Mouse (Mus musculus): ENCODE results near the gene Stxbp1. TPM values are rescaled to one million over a fixed set of nuclear protein-coding genes. Genes with fewer than 3 reads are reported as not detected.
A peak's percentile ranks its signal among the peaks of the same experiment; 100 is the strongest.
"Not testable (repeated sequence)": the region's sequence is repeated elsewhere in the genome, so short reads cannot be mapped to it uniquely, and the experiment has no call there.

The Stxbp1 gene
- polyA plus RNA-seq, 1 experiment: 889 TPM

DNA sequence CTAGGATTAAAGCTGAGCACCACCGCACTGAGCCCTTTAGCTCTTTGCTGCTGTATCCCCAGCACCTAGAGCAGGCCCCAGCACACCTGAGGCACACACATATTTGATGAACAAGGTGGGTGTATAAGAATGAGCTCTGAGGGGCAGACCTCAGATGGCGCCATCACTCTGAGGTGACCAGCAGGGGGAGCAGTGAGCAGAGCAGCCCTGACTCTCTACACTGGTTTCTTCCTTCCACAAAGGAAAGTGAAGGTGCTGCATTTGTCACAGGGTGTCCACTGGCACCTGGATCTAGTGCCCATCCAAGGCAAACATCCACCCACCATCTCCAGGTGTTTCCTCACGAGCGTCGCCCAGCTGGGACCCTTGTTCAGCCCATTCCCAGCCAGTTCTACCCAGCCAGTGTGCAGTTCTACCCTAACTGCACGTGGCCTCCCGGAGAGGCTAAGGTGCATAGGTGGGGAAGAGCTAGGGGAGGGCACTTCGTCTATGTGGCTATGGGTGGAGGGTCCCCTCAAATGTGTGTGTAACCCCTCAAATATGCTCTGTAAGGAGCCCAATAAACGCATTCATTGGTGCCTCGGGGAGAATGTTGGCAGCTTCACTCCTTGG lies 12.1 kb upstream of the Stxbp1 start:
- Histone ChIP-seq H3K27me3 (ENCODE audit: control insufficient read depth, insufficient read depth, low read length) (no peaks in the 10 kb centered on the region), H3K4me3 (replicated peaks; ENCODE audit: insufficient read depth, low read depth, low read length) (no peak overlapping the region), H3K27ac (ENCODE audit: insufficient read depth, low read length) (no peak overlapping the region), H3K4me1 (ENCODE audit: control insufficient read depth, insufficient read depth, low read length) (no peaks in the 10 kb centered on the region)
- peak; percentile 58 to 66 for DNase-seq
- WGBS: 45% methylated on average over 10 of the region's 10 CpGs
- no peak for TF ChIP-seq POLR2A (IDR thresholded peaks at IDR 0.05; ENCODE audit: borderline replicate concordance, insufficient read depth, low read length)
- TF ChIP-seq CTCF (IDR thresholded peaks at IDR 0.05; ENCODE audit: borderline replicate concordance, insufficient read depth, low read depth, low read length): peak; percentile 85

- WGBS: 5% methylated on average over 7 of the region's 7 CpGs
- TF ChIP-seq CTCF (IDR thresholded peaks at IDR 0.05; ENCODE audit: borderline replicate concordance, insufficient read depth, low read depth, low read length): peak; percentile 89
- no peak for TF ChIP-seq POLR2A (IDR thresholded peaks at IDR 0.05; ENCODE audit: borderline replicate concordance, insufficient read depth, low read length)
- 0 out of 2 replicates have a peak, but pooled peaks cover under 1% of the 10 kb centered on the region for H3K4me1 ChIP-seq (ENCODE audit: control insufficient read depth, insufficient read depth, low read length)
- H3K27ac ChIP-seq (ENCODE audit: insufficient read depth, low read length): no peak overlapping the region
- H3K27me3 ChIP-seq (ENCODE audit: control insufficient read depth, insufficient read depth, low read length): no peaks in the 10 kb centered on the region
- peak; percentile 78 to 85 for DNase-seq
- H3K4me3 ChIP-seq (replicated peaks; ENCODE audit: insufficient read depth, low read depth, low read length): no peak overlapping the region
These were observed 10.5 kb upstream of the Stxbp1 start for GRCm38 (mm10) chr2:32857584-32857983.

GRCm38 (mm10) chr2:32855790-32856465 lies 8.9 kb upstream of the Stxbp1 start:
- no peak overlapping the region for H3K27ac ChIP-seq (ENCODE audit: insufficient read depth, low read length)
- WGBS: 70% methylated on average over 5 of the region's 5 CpGs
- no peaks in the 10 kb centered on the region for H3K27me3 ChIP-seq (ENCODE audit: control insufficient read depth, insufficient read depth, low read length)
- H3K4me3 ChIP-seq (replicated peaks; ENCODE audit: insufficient read depth, low read depth, low read length): no peak overlapping the region
- no peak for DNase-seq
- TF ChIP-seq POLR2A (IDR thresholded peaks at IDR 0.05; ENCODE audit: borderline replicate concordance, insufficient read depth, low read length): no peak
- H3K4me1 ChIP-seq (ENCODE audit: control insufficient read depth, insufficient read depth, low read length): 0 out of 2 replicates have a peak, but pooled peaks cover 3% of the 10 kb centered on the region

- TF ChIP-seq POLR2A (IDR thresholded peaks at IDR 0.05; ENCODE audit: borderline replicate concordance, insufficient read depth, low read length) (no peak), CTCF (IDR thresholded peaks at IDR 0.05; ENCODE audit: borderline replicate concordance, insufficient read depth, low read depth, low read length) (no peak)
- 79% methylated on average over 7 of the region's 7 CpGs for WGBS
- Histone ChIP-seq H3K4me3 (replicated peaks; ENCODE audit: insufficient read depth, low read depth, low read length) (no peak overlapping the region), H3K4me1 (ENCODE audit: control insufficient read depth, insufficient read depth, low read length) (0 out of 2 replicates have a peak, but pooled peaks cover 3% of the 10 kb centered on the region), H3K27ac (ENCODE audit: insufficient read depth, low read length) (no peak overlapping the region), H3K27me3 (ENCODE audit: control insufficient read depth, insufficient read depth, low read length) (no peaks in the 10 kb centered on the region)
- DNase-seq: no peak
These were observed 8.2 kb upstream of the Stxbp1 start for GRCm38 (mm10) chr2:32855046-32855785.

DNA sequence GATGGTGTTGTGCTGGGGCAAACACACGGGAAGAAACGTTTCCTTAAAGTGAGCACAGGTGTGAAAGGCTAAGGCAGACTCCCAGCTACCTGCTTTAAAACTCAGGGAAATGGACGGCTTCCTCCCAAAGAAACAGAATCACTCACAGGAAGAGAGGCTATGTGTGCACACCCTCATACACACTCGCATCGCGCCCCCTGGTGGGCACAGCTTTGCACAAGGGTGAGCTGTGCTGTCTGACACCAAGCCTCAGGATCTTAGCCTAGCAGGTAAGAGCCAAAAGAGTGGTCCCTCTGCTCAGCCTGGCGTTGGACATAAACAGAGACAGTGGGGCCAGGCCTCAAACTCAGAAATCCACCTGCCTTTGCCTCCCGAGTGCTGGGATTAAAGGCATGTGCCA lies 7.2 kb upstream of the Stxbp1 start:
- TF ChIP-seq POLR2A (IDR thresholded peaks at IDR 0.05; ENCODE audit: borderline replicate concordance, insufficient read depth, low read length) (no peak), CTCF (IDR thresholded peaks at IDR 0.05; ENCODE audit: borderline replicate concordance, insufficient read depth, low read depth, low read length) (peak; percentile 98)
- Histone ChIP-seq H3K27me3 (ENCODE audit: control insufficient read depth, insufficient read depth, low read length) (no peaks in the 10 kb centered on the region), H3K4me3 (replicated peaks; ENCODE audit: insufficient read depth, low read depth, low read length) (no peak overlapping the region), H3K27ac (ENCODE audit: insufficient read depth, low read length) (no peak overlapping the region), H3K4me1 (ENCODE audit: control insufficient read depth, insufficient read depth, low read length) (0 out of 2 replicates have a peak, but pooled peaks cover 3% of the 10 kb centered on the region)
- WGBS: 4% methylated on average over 8 of the region's 8 CpGs
- DNase-seq: peak; percentile 89 to 93

DNA sequence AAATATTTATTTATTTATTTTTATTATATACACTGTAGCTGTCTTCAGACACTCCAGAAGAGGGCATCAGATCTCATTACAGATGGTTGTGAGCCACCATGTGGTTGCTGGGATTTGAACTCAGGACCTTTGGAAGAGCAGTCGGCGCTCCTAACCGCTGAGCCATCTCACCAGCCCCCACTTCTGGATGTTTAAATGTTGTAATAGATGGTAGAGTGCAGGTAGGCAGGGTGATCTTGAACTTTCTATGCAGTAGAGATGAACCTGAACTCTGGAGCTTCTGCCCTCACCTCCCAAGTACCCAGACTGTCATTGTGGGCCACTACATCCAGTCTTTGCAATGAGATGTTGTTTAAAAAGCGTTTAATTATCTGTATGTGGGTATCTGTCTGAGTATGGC lies 6.7 kb upstream of the Stxbp1 start:
- not testable (repeated sequence) for H3K4me3 ChIP-seq (replicated peaks; ENCODE audit: insufficient read depth, low read depth, low read length); H3K27ac ChIP-seq (ENCODE audit: insufficient read depth, low read length); H3K4me1 ChIP-seq (ENCODE audit: control insufficient read depth, insufficient read depth, low read length); H3K27me3 ChIP-seq (ENCODE audit: control insufficient read depth, insufficient read depth, low read length); DNase-seq
- 67% methylated on average over 4 of the region's 4 CpGs for WGBS

- Histone ChIP-seq H3K27ac (ENCODE audit: insufficient read depth, low read length) (peak overlapping the region; percentile 61), H3K4me3 (replicated peaks; ENCODE audit: insufficient read depth, low read depth, low read length) (peak overlapping the region; percentile 46), H3K4me1 (ENCODE audit: control insufficient read depth, insufficient read depth, low read length) (0 out of 2 replicates have a peak, but pooled peaks cover 3% of the 10 kb centered on the region), H3K27me3 (ENCODE audit: control insufficient read depth, insufficient read depth, low read length) (no peaks in the 10 kb centered on the region)
- WGBS: 1% methylated on average over 20 of the region's 20 CpGs
- TF ChIP-seq CTCF (IDR thresholded peaks at IDR 0.05; ENCODE audit: borderline replicate concordance, insufficient read depth, low read depth, low read length): peak; percentile 62
- peak; percentile 86 for TF ChIP-seq POLR2A (IDR thresholded peaks at IDR 0.05; ENCODE audit: borderline replicate concordance, insufficient read depth, low read length)
- peak; percentile 91 to 93 for DNase-seq
These were observed 5.1 kb upstream of the Stxbp1 start for GRCm38 (mm10) chr2:32852156-32852555.

GRCm38 (mm10) chr2:32847468-32847821 lies 400 bp upstream of the Stxbp1 start:
- no peak overlapping the region; the same call in 1 of the 2 replicates for H3K27ac ChIP-seq (ENCODE audit: insufficient read depth, low read length)
- TF ChIP-seq CTCF (IDR thresholded peaks at IDR 0.05; ENCODE audit: borderline replicate concordance, insufficient read depth, low read depth, low read length) (no peak), POLR2A (IDR thresholded peaks at IDR 0.05; ENCODE audit: borderline replicate concordance, insufficient read depth, low read length) (no peak)
- no peaks in the 10 kb centered on the region for H3K27me3 ChIP-seq (ENCODE audit: control insufficient read depth, insufficient read depth, low read length)
- peaks cover 9% of the 10 kb centered on the region for H3K4me1 ChIP-seq (ENCODE audit: control insufficient read depth, insufficient read depth, low read length)
- H3K4me3 ChIP-seq (replicated peaks; ENCODE audit: insufficient read depth, low read depth, low read length): peak overlapping the region; percentile 29
- 50% methylated on average over 6 of the region's 6 CpGs for WGBS
- no peak for DNase-seq

Measured in cerebellum, adult 2 months (tissue).